Mouse (Mus musculus) liver, embryonic 16.5 days (tissue): ENCODE results near the gene Zfp185. TPM values are rescaled to one million over a fixed set of nuclear protein-coding genes. Genes with fewer than 3 reads are reported as not detected.

Experiments
- ATAC-seq: fragments of 200-750 bp; cut with Nextera tagmentation; 2 replicates; pipeline ENCODE4 v1.8.0; 2017; ENCODE audit warnings: low read depth, mild to moderate bottlenecking, moderate number of reproducible peaks, moderate library complexity
- H3K27ac ChIP-seq: fragments of 300-500 bp; sonication (generic); 2 replicates; pipeline ENCODE4 v1.5.1; 2014; ENCODE audit warnings: mild to moderate bottlenecking, low read length
- H3K27me3 ChIP-seq: fragments of 300-500 bp; sonication (generic); 2 replicates; pipeline ENCODE4 v1.6.1; 2014; ENCODE audit warnings: low read depth, low read length, mixed read lengths; ENCODE audit not compliant: control insufficient read depth, insufficient read depth
- H3K36me3 ChIP-seq: fragments of 300-500 bp; sonication (generic); 2 replicates; pipeline ENCODE4 v1.6.1; 2014; ENCODE audit warnings: mild to moderate bottlenecking; ENCODE audit not compliant: control insufficient read depth, insufficient read depth
- H3K4me1 ChIP-seq: fragments of 300-500 bp; sonication (generic); 2 replicates; pipeline ENCODE4 v1.6.1; 2014; ENCODE audit warnings: low read depth, low read length, mixed read lengths; ENCODE audit not compliant: control insufficient read depth
- H3K4me2 ChIP-seq: fragments of 300-500 bp; sonication (generic); 2 replicates; pipeline ENCODE4 v1.6.1; 2014; ENCODE audit warnings: low read depth, low read length, mixed read lengths
- H3K4me3 ChIP-seq: fragments of 300-500 bp; sonication (generic); 2 replicates; pipeline ENCODE4 v1.5.1; 2014; ENCODE audit warnings: low read depth, mild to moderate bottlenecking, low read length
- H3K9ac ChIP-seq: fragments of 300-500 bp; sonication (generic); 2 replicates; pipeline ENCODE4 v1.6.1; 2014; ENCODE audit warnings: low read depth, low read length
- H3K9me3 ChIP-seq: fragments of 300-500 bp; sonication (generic); replicated peaks from 2 replicates; pipeline ENCODE4 v1.6.1; 2016; ENCODE audit warnings: low read length; ENCODE audit not compliant: control insufficient read depth
- WGBS: fragments of 180-500 bp; shearing (Covaris S2); extraction: QIAGEN DNeasy Blood & Tissue Kit; methylation state at CpG from one replicate; pipeline ENCODE4 v1.1.7; 2014; ENCODE audit not compliant: insufficient replicate concordance; 5-methylcytosine and 5-hydroxymethylcytosine counted together
- polyA plus RNA-seq: library from polyadenylated mRNA; unstranded; fragments of >200 nt; fragmentation: Nextera tagmentation; extraction: Ambion mirVana; gene quantifications from 2 replicates; pipeline ENCODE4 v1.2.1, GENCODE M21; 2015

The Zfp185 gene
- polyA plus RNA-seq, 1 experiment from 2014 or later, result 1.1 TPM

DNA sequence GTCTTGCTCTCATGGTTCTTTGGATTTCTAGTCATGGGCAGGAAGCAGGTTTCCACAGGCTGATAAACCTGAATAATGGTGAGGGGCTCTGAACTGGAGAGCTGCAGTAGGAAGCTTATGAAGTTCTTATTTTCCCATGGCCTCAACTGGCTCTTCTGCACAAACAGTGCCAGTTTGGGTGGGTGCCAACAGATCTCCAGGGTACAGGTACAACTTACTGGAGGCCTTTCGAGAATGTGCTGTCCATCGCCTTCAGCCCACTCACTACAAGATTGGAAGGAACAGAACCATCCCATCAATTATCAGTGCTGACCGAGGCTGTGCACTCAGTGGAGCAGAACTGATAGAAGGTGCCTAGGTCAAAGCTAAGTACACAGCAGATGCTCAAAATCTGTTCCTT lies 1.3 kb downstream of the Zfp185 start:
- H3K36me3 ChIP-seq, result no peaks in the 10 kb centered on the region
- no peak overlapping the region for H3K9ac ChIP-seq
- H3K4me3 ChIP-seq, result no peak overlapping the region
- H3K9me3 ChIP-seq, result no peaks in the 10 kb centered on the region
- peaks cover 21% of the 10 kb centered on the region for H3K27me3 ChIP-seq
- no peak overlapping the region for H3K27ac ChIP-seq
- no peak for ATAC-seq
- no peaks in the 10 kb centered on the region for H3K4me1 ChIP-seq
- H3K4me2 ChIP-seq, result no peak overlapping the region
- 63% methylated on average over 3 of the region's 3 CpGs for WGBS

GRCm38 (mm10) chrX:72990581-72990980 lies 3.4 kb downstream of the Zfp185 start:
- H3K27me3 ChIP-seq, result peaks cover 17% of the 10 kb centered on the region
- no peak overlapping the region for H3K4me3 ChIP-seq
- WGBS, result 53% methylated on average over 3 of the region's 3 CpGs
- no peaks in the 10 kb centered on the region for H3K4me1 ChIP-seq
- no peaks in the 10 kb centered on the region for H3K36me3 ChIP-seq
- no peaks in the 10 kb centered on the region for H3K9me3 ChIP-seq
- no peak overlapping the region for H3K9ac ChIP-seq
- ATAC-seq, result no peak
- no peak overlapping the region for H3K27ac ChIP-seq
- no peak overlapping the region for H3K4me2 ChIP-seq

DNA sequence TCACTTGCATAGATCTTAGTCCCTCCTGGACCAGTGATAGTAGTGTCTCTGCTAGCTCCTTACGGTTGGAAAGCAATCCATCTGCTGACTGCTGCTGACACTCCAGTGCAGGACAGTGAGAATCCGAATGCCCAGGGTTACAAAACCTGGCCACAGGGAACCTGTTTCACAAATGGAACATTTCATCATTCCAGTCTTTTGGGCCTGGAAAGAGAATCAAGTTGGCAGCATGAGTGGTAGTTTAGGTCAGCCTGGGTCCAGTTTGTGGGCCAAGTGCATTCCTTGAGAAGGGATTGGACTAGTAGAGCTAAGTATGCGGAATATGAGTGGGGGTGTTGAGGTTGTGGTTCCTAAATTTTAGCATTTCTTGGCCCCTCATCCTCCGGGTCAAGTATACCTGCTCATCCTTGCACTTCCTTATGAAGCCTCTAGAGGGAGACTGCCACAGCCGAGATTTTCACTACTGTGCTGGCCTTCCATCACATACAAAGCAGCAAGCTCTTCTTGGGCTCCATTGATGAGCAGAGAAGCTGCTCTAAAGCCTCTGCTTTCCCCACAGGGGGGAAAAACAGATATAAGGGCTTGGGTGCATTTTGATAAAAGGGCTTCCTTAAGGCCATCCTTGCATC lies 5.3 kb downstream of the Zfp185 start:
- no peak overlapping the region for H3K27ac ChIP-seq
- no peak overlapping the region for H3K9ac ChIP-seq
- ATAC-seq, result no peak

GRCm38 (mm10) chrX:72995542-72995941 lies 8.4 kb downstream of the Zfp185 start:
- no peak overlapping the region for H3K27ac ChIP-seq
- H3K4me3 ChIP-seq, result no peak overlapping the region
- no peaks in the 10 kb centered on the region for H3K4me1 ChIP-seq
- H3K4me2 ChIP-seq, result no peak overlapping the region
- H3K27me3 ChIP-seq, result peaks cover 3% of the 10 kb centered on the region; the same call in 1 of the 2 replicates
- 47% methylated on average over 3 of the region's 3 CpGs for WGBS
- no peaks in the 10 kb centered on the region for H3K36me3 ChIP-seq
- H3K9me3 ChIP-seq, result no peaks in the 10 kb centered on the region
- H3K9ac ChIP-seq, result no peak overlapping the region
- no peak for ATAC-seq

More for the DNA sequence above, 5.3 kb downstream of the Zfp185 start:
- Histone ChIP-seq H3K27me3 (peaks cover 10% of the 10 kb centered on the region; the same call in 1 of the 2 replicates), H3K36me3 (no peaks in the 10 kb centered on the region), H3K4me2 (no peak overlapping the region), H3K9me3 (no peaks in the 10 kb centered on the region), H3K4me3 (no peak overlapping the region), H3K4me1 (no peaks in the 10 kb centered on the region)
- 33% methylated on average over 5 of the region's 5 CpGs for WGBS

- H3K4me3 ChIP-seq, result no peak overlapping the region
- no peak overlapping the region; the same call in 1 of the 2 replicates for H3K4me2 ChIP-seq
- peak; percentile 47; the same call in 1 of the 2 replicates for ATAC-seq
These were observed 16.0 kb downstream of the Zfp185 start for GRCm38 (mm10) chrX:73003110-73003509.

DNA sequence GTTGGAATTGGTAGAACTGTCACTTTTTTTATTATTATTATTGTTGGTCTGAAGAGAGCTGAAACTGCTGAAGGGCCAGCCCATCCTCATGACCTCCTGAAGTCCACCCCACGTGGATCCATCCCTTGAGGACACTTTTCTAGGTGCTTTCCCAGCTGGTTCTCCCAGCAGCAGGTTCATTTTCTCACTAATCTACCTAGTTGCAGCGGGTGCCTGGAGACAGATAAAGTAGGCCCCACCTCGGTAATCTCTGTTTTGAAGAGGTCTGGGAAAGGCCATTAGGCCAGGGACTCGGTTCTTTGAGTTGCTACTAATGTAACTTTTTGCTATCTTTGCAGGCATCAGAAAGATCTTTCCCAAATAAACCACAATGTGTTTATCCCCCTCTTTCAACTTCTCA lies 18.5 kb downstream of the Zfp185 start:
- Histone ChIP-seq H3K9ac (no peak overlapping the region), H3K36me3 (no peaks in the 10 kb centered on the region), H3K27me3 (no peaks in the 10 kb centered on the region; the same call in 1 of the 2 replicates), H3K4me3 (no peak overlapping the region), H3K9me3 (no peaks in the 10 kb centered on the region), H3K4me2 (0 out of 2 replicates have a peak overlapping the region, but pooled peaks have one; percentile 7), H3K4me1 (peaks cover 9% of the 10 kb centered on the region), H3K27ac (peak overlapping the region; percentile 60; the same call in 1 of the 2 replicates)
- 30% methylated on average over 4 of the region's 4 CpGs for WGBS
- ATAC-seq, result peak; percentile 40

More at GRCm38 (mm10) chrX:73003110-73003509, 16.0 kb downstream of the Zfp185 start:
- no peaks in the 10 kb centered on the region for H3K36me3 ChIP-seq
- WGBS, result 56% methylated on average over 5 of the region's 5 CpGs
- no peak overlapping the region; the same call in none of the 2 replicates for H3K27ac ChIP-seq
- no peak overlapping the region for H3K9ac ChIP-seq
- H3K4me1 ChIP-seq, result peaks cover 7% of the 10 kb centered on the region; the same call in 1 of the 2 replicates
- no peaks in the 10 kb centered on the region; the same call in 1 of the 2 replicates for H3K27me3 ChIP-seq
- no peaks in the 10 kb centered on the region for H3K9me3 ChIP-seq

GRCm38 (mm10) chrX:73007597-73008479 lies 20.7 kb downstream of the Zfp185 start:
- Histone ChIP-seq H3K27ac (peak overlapping the region; percentile 78), H3K4me1 (peaks cover 7% of the 10 kb centered on the region), H3K36me3 (no peaks in the 10 kb centered on the region), H3K4me2 (peak overlapping the region; percentile 58), H3K9ac (peak overlapping the region; percentile 15; the same call in 1 of the 2 replicates), H3K4me3 (peak overlapping the region; percentile 48), H3K9me3 (no peaks in the 10 kb centered on the region), H3K27me3 (no peaks in the 10 kb centered on the region)
- ATAC-seq, result peak; percentile 96
- 17% methylated on average over 25 of the region's 27 CpGs for WGBS

DNA sequence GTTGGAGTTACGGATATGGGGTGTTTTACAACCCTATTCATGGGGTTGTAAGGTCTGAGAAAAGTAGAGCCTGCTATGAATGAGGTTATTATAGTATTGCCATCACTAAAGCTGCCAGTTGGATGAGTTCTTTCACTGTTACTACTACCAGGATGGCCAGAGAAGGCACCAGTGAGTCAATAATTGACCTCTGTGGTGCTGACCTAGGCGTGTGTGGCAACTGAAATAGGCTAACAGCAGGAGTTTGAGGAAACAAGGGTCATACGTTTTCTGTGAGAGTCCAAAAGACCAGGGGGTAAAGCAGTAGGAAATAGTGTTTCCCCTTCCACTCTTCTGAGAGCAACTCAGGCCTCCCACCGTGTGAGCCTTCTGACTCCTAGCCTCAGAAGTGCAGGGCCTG lies 25.7 kb downstream of the Zfp185 start:
- no peak overlapping the region for H3K4me2 ChIP-seq
- H3K4me1 ChIP-seq, result peaks cover 2% of the 10 kb centered on the region
- H3K9me3 ChIP-seq, result no peaks in the 10 kb centered on the region
- no peaks in the 10 kb centered on the region; the same call in 1 of the 2 replicates for H3K27me3 ChIP-seq
- no peak overlapping the region for H3K4me3 ChIP-seq
- no peak overlapping the region for H3K27ac ChIP-seq
- 48% methylated on average over 4 of the region's 4 CpGs for WGBS
- no peak overlapping the region for H3K9ac ChIP-seq
- ATAC-seq, result no peak
- no peaks in the 10 kb centered on the region for H3K36me3 ChIP-seq
